Mouse (Mus musculus) brain, embryonic 14.5 days (tissue): ENCODE measurements around the gene Pgbd5. TPM values are rescaled to one million over a fixed set of nuclear protein-coding genes. Genes with fewer than 3 reads are reported as not detected.

Experiments used
- DNase-seq: peaks from one replicate; pipeline ENCODE4 v3.0.0-alpha.2; 2011; ENCODE audit warnings: low read depth
- CTCF ChIP-seq: fragments of 200-500 bp; IDR thresholded peaks from 2 replicates; pipeline ENCODE4 v1.5.1; 2012; ENCODE audit warnings: inconsistent platforms, mild to moderate bottlenecking, moderate library complexity, borderline replicate concordance; ENCODE audit not compliant: insufficient read depth, insufficient read length; ENCODE audit errors: extremely low read depth
- POLR2A ChIP-seq: fragments of 200-500 bp; IDR thresholded peaks from 2 replicates; pipeline ENCODE4 v1.6.1; 2012; ENCODE audit warnings: mild to moderate bottlenecking, inconsistent platforms, borderline replicate concordance; ENCODE audit not compliant: poor library complexity, insufficient read depth, insufficient read length, severe bottlenecking; ENCODE audit errors: extremely low read depth
- polyA plus RNA-seq: library from polyadenylated mRNA; depleted of rRNA; stranded (reverse); fragments of >200 nt; gene quantifications from 2 replicates; pipeline ENCODE4 v1.2.3, GENCODE M21; 2012; rRNA removed

Pgbd5 gene
- 32.1 and 33.4 TPM in 2 replicates for polyA plus RNA-seq

- TF ChIP-seq CTCF (no peak), POLR2A (no peak)
Measured at GRCm38 (mm10) chr8:124439558-124439957, at the start of gene Pgbd5. TSS of gene Pgbd5 (minus strand) at chr8:124439658.

GRCm38 (mm10) chr8:124483356-124484115 is 44.1 kb upstream of the Pgbd5 start:
- DNase-seq, result no peak
- TF ChIP-seq POLR2A, result no peak
- peak; percentile 21; the same call in 1 of the 2 replicates for TF ChIP-seq CTCF

More at GRCm38 (mm10) chr8:124439558-124439957, at the start of gene Pgbd5:
- no peak for DNase-seq

- no peak for TF ChIP-seq CTCF
- TF ChIP-seq POLR2A, result no peak
- DNase-seq, result no peak
Measured at GRCm38 (mm10) chr8:124482790-124483189, 43.3 kb upstream of the Pgbd5 start.

- no peak for TF ChIP-seq POLR2A
- no peak for TF ChIP-seq CTCF
- no peak for DNase-seq
Measured at GRCm38 (mm10) chr8:124480321-124480720, 40.9 kb upstream of the Pgbd5 start.

GRCm38 (mm10) chr8:124479251-124479650 is 39.8 kb upstream of the Pgbd5 start:
- no peak for TF ChIP-seq POLR2A
- no peak for TF ChIP-seq CTCF
- no peak for DNase-seq

GRCm38 (mm10) chr8:124476701-124477100 is 37.2 kb upstream of the Pgbd5 start:
- DNase-seq, result peak; percentile 71
- TF ChIP-seq CTCF, result no peak
- no peak for TF ChIP-seq POLR2A

- TF ChIP-seq POLR2A (no peak), CTCF (no peak)
- DNase-seq, result no peak
Measured at GRCm38 (mm10) chr8:124475690-124476089, 36.2 kb upstream of the Pgbd5 start.

- no peak for TF ChIP-seq CTCF
- no peak for TF ChIP-seq POLR2A
- DNase-seq, result no peak
Measured at GRCm38 (mm10) chr8:124464641-124465040, 25.2 kb upstream of the Pgbd5 start.

- DNase-seq, result peak; percentile 24
- TF ChIP-seq POLR2A (no peak), CTCF (no peak)
Measured at GRCm38 (mm10) chr8:124463111-124463510, 23.7 kb upstream of the Pgbd5 start.

GRCm38 (mm10) chr8:124462192-124462591 is 22.7 kb upstream of the Pgbd5 start:
- no peak for DNase-seq
- no peak for TF ChIP-seq POLR2A
- TF ChIP-seq CTCF, result no peak

GRCm38 (mm10) chr8:124461103-124461502 is 21.6 kb upstream of the Pgbd5 start:
- peak; percentile 44 for DNase-seq
- TF ChIP-seq CTCF (no peak), POLR2A (no peak)

GRCm38 (mm10) chr8:124460660-124461059 is 21.2 kb upstream of the Pgbd5 start:
- peak; percentile 27 for DNase-seq
- TF ChIP-seq CTCF (no peak), POLR2A (no peak)
